ENCODE assay signal across 10 mouse cellular contexts in the genomic region with DNA sequence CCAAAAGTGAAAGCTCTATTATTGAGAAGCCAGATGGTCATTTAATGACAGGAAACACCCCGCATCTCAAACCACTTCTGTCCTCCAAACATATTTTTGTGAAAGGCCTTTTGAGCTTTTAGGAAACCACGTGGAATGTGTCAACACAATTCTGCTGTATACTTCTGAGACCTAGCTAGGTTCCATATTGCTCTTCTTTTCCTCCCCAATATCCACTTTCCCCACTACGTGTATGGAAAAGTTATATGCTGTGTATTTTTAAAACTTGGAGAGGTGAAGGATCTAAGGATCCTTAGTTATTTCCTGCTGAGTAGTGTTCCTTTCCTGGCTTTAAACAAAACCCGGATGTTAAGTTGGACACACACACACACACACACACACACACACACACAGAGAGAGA. TPM values are rescaled to one million over a fixed set of nuclear protein-coding genes. Genes with fewer than 3 reads are reported as not detected.
DNase-seq lines count a peak whose midpoint lies in the region; ATAC-seq and TF ChIP-seq lines count a peak whose summit lies in the region.
"Had no signal": no experiment of that assay in that cellular context is flagged by ENCODE, and none has a peak within 500 bp of the region (broad histone marks: within the 10 kb centered on the region; RNA-seq: fewer than 3 reads in every experiment).

No protein-coding gene starts in this region.

- no peaks in the 10 kb centered on the region; the same call in 1 of the 2 replicates for H3K27me3 ChIP-seq in embryonic facial prominence, embryonic 10.5 days (replicated peaks; ENCODE audit: low read depth, poor library complexity, severe bottlenecking)
- no peaks in the 10 kb centered on the region for H3K27me3 ChIP-seq in hindbrain, postnatal 0 days (ENCODE audit: insufficient read depth, low read length)
- H3K27me3 ChIP-seq in cerebellum, adult 2 months (ENCODE audit: control insufficient read depth, insufficient read depth, low read length) = no peaks in the 10 kb centered on the region

- TF ChIP-seq CTCF in hindbrain, postnatal 0 days (IDR thresholded peaks at IDR 0.05; ENCODE audit: low read depth) = no peak
- TF ChIP-seq CTCF in cerebellum, adult 2 months (IDR thresholded peaks at IDR 0.05; ENCODE audit: borderline replicate concordance, insufficient read depth, low read depth, low read length) = no peak

- 40% methylated on average over 4 of the region's 4 CpGs for WGBS in embryonic facial prominence, embryonic 10.5 days
- 51% methylated on average over 4 of the region's 4 CpGs for WGBS in hindbrain, postnatal 0 days
- WGBS in cerebellum, adult 2 months = 32% methylated on average over 4 of the region's 4 CpGs

- TF ChIP-seq POLR2A in cerebellum, adult 2 months (IDR thresholded peaks at IDR 0.05; ENCODE audit: borderline replicate concordance, insufficient read depth, low read length) = no peak

- H3K9ac ChIP-seq in hindbrain, postnatal 0 days (replicated peaks; ENCODE audit: low read length) = no peak overlapping the region

- H3K27ac ChIP-seq in embryonic facial prominence, embryonic 10.5 days (replicated peaks) = peak overlapping the region; percentile 90
- peak overlapping the region; percentile 56; the same call in 1 of the 2 replicates for H3K27ac ChIP-seq in hindbrain, postnatal 0 days
- no peak overlapping the region for H3K27ac ChIP-seq in cerebellum, adult 2 months (ENCODE audit: insufficient read depth, low read length)

- H3K9me3 ChIP-seq in embryonic facial prominence, embryonic 10.5 days = no peaks in the 10 kb centered on the region
- H3K9me3 ChIP-seq in hindbrain, postnatal 0 days (ENCODE audit: low read length) = no peaks in the 10 kb centered on the region

- peak; percentile 34 for DNase-seq in kidney, adult 9 months
- DNase-seq in kidney, adult 8-10 months = no peak
- no peak for DNase-seq in embryonic facial prominence, embryonic 10.5 days (ENCODE audit: low spot score)
- DNase-seq in hindbrain, postnatal 0 days (ENCODE audit: low spot score) = no peak
- no peak for DNase-seq in adrenal gland, adult 2 months
- DNase-seq in natural killer cell, adult 2 months (ENCODE audit: low spot score in 2 of 2) = no peak
- no peak for DNase-seq in cerebellum, adult 2 months

- H3K36me3 ChIP-seq in embryonic facial prominence, embryonic 10.5 days (replicated peaks) = no peaks in the 10 kb centered on the region
- no peaks in the 10 kb centered on the region for H3K36me3 ChIP-seq in hindbrain, postnatal 0 days (ENCODE audit: insufficient read depth, low read length)

- H3K4me1 ChIP-seq in embryonic facial prominence, embryonic 10.5 days = peaks cover 7% of the 10 kb centered on the region
- H3K4me1 ChIP-seq in hindbrain, postnatal 0 days (ENCODE audit: insufficient read depth, low read length) = 0 out of 2 replicates have a peak, but pooled peaks cover 4% of the 10 kb centered on the region
- H3K4me1 ChIP-seq in cerebellum, adult 2 months (ENCODE audit: control insufficient read depth, insufficient read depth, low read length) = no peaks in the 10 kb centered on the region

- no peak for ATAC-seq in hindbrain, postnatal 0 days
- ATAC-seq in megakaryocyte progenitor cell, adult 5-6 weeks (replicated peaks; ENCODE audit: poor library complexity) = peak; percentile 18

- peak overlapping the region; percentile 57; the same call in 1 of the 2 replicates for H3K4me2 ChIP-seq in hindbrain, postnatal 0 days (ENCODE audit: low read depth, low read length)

- H3K4me3 ChIP-seq in embryonic facial prominence, embryonic 10.5 days = peak overlapping the region; percentile 62
- H3K4me3 ChIP-seq in hindbrain, postnatal 0 days (ENCODE audit: low read length) = no peak overlapping the region
- no peak overlapping the region for H3K4me3 ChIP-seq in cerebellum, adult 2 months (replicated peaks; ENCODE audit: insufficient read depth, low read depth, low read length)

RNA-seq across cellular contexts. Expression of a gene that starts 0.3 kb away (rescaled TPM):
- 34.8 and 38.9 TPM in 2 replicates for polyA plus RNA-seq in embryonic facial prominence, embryonic 10.5 days (2016; fragmentation: Nextera tagmentation; extraction: Ambion mirVana)
- 7.9 and 11.4 TPM in 2 replicates for total RNA-seq in hindbrain, postnatal 0 days (2014; rRNA removed)
- polyA plus RNA-seq in hindbrain, postnatal 0 days (2015; fragmentation: Nextera tagmentation; extraction: Ambion mirVana) = 31.0 and 33.7 TPM in 2 replicates
- total RNA-seq in megakaryocyte progenitor cell, adult 5-6 weeks (2015) = 11.2 and 12.3 TPM in 2 replicates
- total RNA-seq in megakaryocyte progenitor cell, adult 5-6 weeks (2017) = 6.0 and 6.7 TPM in 2 replicates
- total RNA-seq in adrenal gland, adult 2 months (2021) = 10 to 100 TPM; 20.4 to 37.6 TPM
- 8.8 and 11.8 TPM in 2 replicates for polyA plus RNA-seq in adrenal gland, adult 2 months (2012; rRNA removed)
- 39.3 and 53.2 TPM in 2 replicates for polyA plus RNA-seq in cerebellum, adult 2 months (2012; rRNA removed)

RNA-seq across cellular contexts. Expression of a gene that starts 9.9 kb away (rescaled TPM):
- not detected in 2 replicates for polyA plus RNA-seq in embryonic facial prominence, embryonic 10.5 days (2016; fragmentation: Nextera tagmentation; extraction: Ambion mirVana)
- not detected in 2 replicates for total RNA-seq in hindbrain, postnatal 0 days (2014; rRNA removed)
- not detected in 2 replicates for polyA plus RNA-seq in hindbrain, postnatal 0 days (2015; fragmentation: Nextera tagmentation; extraction: Ambion mirVana)
- not detected in 2 replicates for total RNA-seq in megakaryocyte progenitor cell, adult 5-6 weeks (2015)
- total RNA-seq in megakaryocyte progenitor cell, adult 5-6 weeks (2017) = not detected in 2 replicates
- total RNA-seq in adrenal gland, adult 2 months (2021) = not detected
- polyA plus RNA-seq in adrenal gland, adult 2 months (2012; rRNA removed) = not detected in 2 replicates
- polyA plus RNA-seq in cerebellum, adult 2 months (2012; rRNA removed) = not detected in 2 replicates
- total RNA-seq: layer of hippocampus, adult 18-20 months had no signal
- polyA plus RNA-seq: testis, adult 2 months had no signal

RNA-seq across cellular contexts. Expression of a gene that starts 14.7 kb away (rescaled TPM):
- 0.79 and 0.85 TPM in 2 replicates for polyA plus RNA-seq in embryonic facial prominence, embryonic 10.5 days (2016; fragmentation: Nextera tagmentation; extraction: Ambion mirVana)
- total RNA-seq in hindbrain, postnatal 0 days (2014; rRNA removed) = not detected in 2 replicates
- 0.49 and 0.53 TPM in 2 replicates for polyA plus RNA-seq in hindbrain, postnatal 0 days (2015; fragmentation: Nextera tagmentation; extraction: Ambion mirVana)
- total RNA-seq in megakaryocyte progenitor cell, adult 5-6 weeks (2015) = 2.7 and 3.3 TPM in 2 replicates
- 0.57 and 1.4 TPM in 2 replicates for total RNA-seq in megakaryocyte progenitor cell, adult 5-6 weeks (2017)
- total RNA-seq in adrenal gland, adult 2 months (2021) = 1 to 10 TPM; 2.2 to 3.1 TPM
- 1.1 and 1.4 TPM in 2 replicates for polyA plus RNA-seq in adrenal gland, adult 2 months (2012; rRNA removed)
- 0.21 and 0.22 TPM in 2 replicates for polyA plus RNA-seq in cerebellum, adult 2 months (2012; rRNA removed)
- total RNA-seq: layer of hippocampus, adult 18-20 months had no signal
- polyA plus RNA-seq: testis, adult 2 months had no signal
